Mouse (Mus musculus) liver, embryonic 16.5 days (tissue): Measurements from ENCODE around the gene Syne2. TPM values are rescaled to one million over a fixed set of nuclear protein-coding genes. Genes with fewer than 3 reads are reported as not detected.
"Not testable (repeated sequence)": the region's sequence is repeated elsewhere in the genome, so short reads cannot be mapped to it uniquely, and the experiment has no call there.

Experiments
- ATAC-seq: fragments of 200-750 bp; cut with Nextera tagmentation; 2 replicates; pipeline ENCODE4 v1.8.0; 2017; ENCODE audit warnings: low read depth, mild to moderate bottlenecking, moderate number of reproducible peaks, moderate library complexity
- H3K27ac ChIP-seq: fragments of 300-500 bp; sonication (generic); 2 replicates; pipeline ENCODE4 v1.5.1; 2014; ENCODE audit warnings: mild to moderate bottlenecking, low read length
- H3K27me3 ChIP-seq: fragments of 300-500 bp; sonication (generic); 2 replicates; pipeline ENCODE4 v1.6.1; 2014; ENCODE audit warnings: low read depth, low read length, mixed read lengths; ENCODE audit not compliant: control insufficient read depth, insufficient read depth
- H3K36me3 ChIP-seq: fragments of 300-500 bp; sonication (generic); 2 replicates; pipeline ENCODE4 v1.6.1; 2014; ENCODE audit warnings: mild to moderate bottlenecking; ENCODE audit not compliant: control insufficient read depth, insufficient read depth
- H3K4me1 ChIP-seq: fragments of 300-500 bp; sonication (generic); 2 replicates; pipeline ENCODE4 v1.6.1; 2014; ENCODE audit warnings: low read depth, low read length, mixed read lengths; ENCODE audit not compliant: control insufficient read depth
- H3K4me2 ChIP-seq: fragments of 300-500 bp; sonication (generic); 2 replicates; pipeline ENCODE4 v1.6.1; 2014; ENCODE audit warnings: low read depth, low read length, mixed read lengths
- H3K4me3 ChIP-seq: fragments of 300-500 bp; sonication (generic); 2 replicates; pipeline ENCODE4 v1.5.1; 2014; ENCODE audit warnings: low read depth, mild to moderate bottlenecking, low read length
- H3K9ac ChIP-seq: fragments of 300-500 bp; sonication (generic); 2 replicates; pipeline ENCODE4 v1.6.1; 2014; ENCODE audit warnings: low read depth, low read length
- H3K9me3 ChIP-seq: fragments of 300-500 bp; sonication (generic); replicated peaks from 2 replicates; pipeline ENCODE4 v1.6.1; 2016; ENCODE audit warnings: low read length; ENCODE audit not compliant: control insufficient read depth
- WGBS: fragments of 180-500 bp; shearing (Covaris S2); extraction: QIAGEN DNeasy Blood & Tissue Kit; methylation state at CpG from one replicate; pipeline ENCODE4 v1.1.7; 2014; ENCODE audit not compliant: insufficient replicate concordance; 5-methylcytosine and 5-hydroxymethylcytosine counted together
- polyA plus RNA-seq: library from polyadenylated mRNA; unstranded; fragments of >200 nt; fragmentation: Nextera tagmentation; extraction: Ambion mirVana; gene quantifications from 2 replicates; pipeline ENCODE4 v1.2.1, GENCODE M21; 2015

The Syne2 gene
- 6.1 TPM in 2 replicates for polyA plus RNA-seq

DNA sequence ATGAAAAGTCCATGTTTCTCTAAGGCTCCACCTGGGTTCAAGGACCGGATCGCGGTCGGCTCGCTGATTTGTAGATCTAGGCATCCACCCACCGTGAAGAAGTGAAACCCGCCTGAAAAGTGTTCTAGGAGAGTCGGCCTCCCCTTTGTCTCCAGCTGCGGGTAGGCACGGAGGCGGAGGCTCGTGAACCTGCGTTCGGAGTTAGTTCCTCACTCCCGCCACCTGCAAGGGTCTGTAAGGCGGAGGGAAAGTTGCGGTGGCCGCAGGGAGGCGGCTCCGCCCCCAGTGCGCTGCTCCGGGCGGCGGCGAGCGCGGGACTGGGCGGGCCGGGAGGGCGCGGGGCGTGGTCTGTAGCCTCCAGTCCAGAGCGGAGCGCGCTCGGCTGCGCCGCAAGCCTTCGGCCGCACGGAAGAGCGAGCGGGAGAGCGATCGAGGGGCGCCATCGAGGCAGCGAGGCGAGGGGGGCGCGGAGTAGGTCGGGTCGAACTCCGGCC lies at the start of gene Syne2:
Syne2 (plus strand) TSS at position 176 of the 494 bp plus-strand sequence.
- no peaks in the 10 kb centered on the region for H3K9me3 ChIP-seq
- peak within 1 kb of the TSS; percentile 71 for H3K4me3 ChIP-seq
- H3K9ac ChIP-seq, result peak within 1 kb of the TSS; percentile 68
- WGBS, result under 1% methylated on average over 52 of the region's 54 CpGs
- H3K36me3 ChIP-seq, result no peaks in the 10 kb centered on the region
- peaks cover 53% of the 10 kb centered on the region for H3K27me3 ChIP-seq
- peak within 1 kb of the TSS; percentile 82 for H3K4me2 ChIP-seq
- no peaks in the 10 kb centered on the region; the same call in 1 of the 2 replicates for H3K4me1 ChIP-seq
- peak within 1 kb of the TSS; percentile 50 for H3K27ac ChIP-seq
- ATAC-seq, result peak; percentile 87

DNA sequence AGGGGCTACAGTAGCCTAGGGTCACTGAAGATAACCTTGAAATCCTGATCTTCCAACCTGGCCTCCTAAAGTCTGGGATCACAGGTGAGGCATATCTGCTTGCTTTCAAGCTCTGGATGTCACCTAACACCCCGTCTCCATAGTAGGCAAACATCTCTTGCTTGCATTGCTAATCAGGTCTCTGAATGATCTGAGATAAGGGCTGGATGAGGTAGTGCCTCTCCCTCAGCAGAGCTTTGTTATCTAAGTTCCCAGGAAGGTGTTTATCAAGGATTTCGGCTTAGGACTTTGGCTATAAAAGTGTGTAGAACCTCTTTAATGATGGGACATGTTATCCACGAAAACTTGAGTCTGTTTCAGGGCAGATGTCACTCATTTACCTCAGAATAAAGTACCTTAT lies 46.5 kb upstream of the Syne2 start:
- WGBS, result 17% methylated on average over 3 of the region's 3 CpGs
- no peak overlapping the region for H3K4me3 ChIP-seq
- H3K4me2 ChIP-seq, result no peak overlapping the region
- H3K4me1 ChIP-seq, result peaks cover 2% of the 10 kb centered on the region; the same call in 1 of the 2 replicates
- no peak overlapping the region for H3K9ac ChIP-seq
- H3K27ac ChIP-seq, result no peak overlapping the region
- no peak for ATAC-seq
- H3K9me3 ChIP-seq, result no peaks in the 10 kb centered on the region
- H3K36me3 ChIP-seq, result no peaks in the 10 kb centered on the region
- H3K27me3 ChIP-seq, result no peaks in the 10 kb centered on the region

DNA sequence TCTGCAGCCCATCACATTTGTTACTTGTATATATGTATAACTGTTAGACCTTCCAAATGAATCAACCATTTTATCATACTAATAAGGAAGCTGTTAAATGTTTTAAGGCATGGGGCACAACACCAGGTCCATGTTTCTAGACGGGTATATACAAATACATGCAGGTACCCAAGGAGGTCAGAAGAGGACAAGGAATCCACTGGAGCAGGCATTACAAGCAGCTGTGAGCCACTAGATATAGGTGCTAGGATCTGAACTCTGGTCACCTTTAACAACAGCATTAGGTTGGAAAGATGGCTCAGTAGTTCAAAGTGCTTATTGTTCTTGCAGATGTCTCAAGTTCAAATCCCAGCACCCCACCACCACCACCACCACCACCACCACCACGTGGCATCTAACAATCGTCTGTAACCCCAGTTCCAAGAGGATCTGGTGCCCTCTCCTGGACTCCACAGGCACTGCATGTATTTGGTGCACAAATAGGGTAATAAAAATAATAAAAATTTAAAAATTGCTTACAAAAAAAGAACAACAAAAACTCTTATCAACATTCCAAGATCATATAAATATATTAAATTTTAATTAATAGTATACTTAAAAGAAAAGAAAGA lies 45.4 kb upstream of the Syne2 start:
- H3K36me3 ChIP-seq, result no peaks in the 10 kb centered on the region
- H3K4me2 ChIP-seq, result no peak overlapping the region
- no peaks in the 10 kb centered on the region for H3K27me3 ChIP-seq
- no peak overlapping the region for H3K27ac ChIP-seq
- ATAC-seq, result no peak
- 11% methylated on average over 3 of the region's 3 CpGs for WGBS
- H3K9me3 ChIP-seq, result no peaks in the 10 kb centered on the region
- H3K9ac ChIP-seq, result no peak overlapping the region
- no peak overlapping the region for H3K4me3 ChIP-seq
- H3K4me1 ChIP-seq, result peaks cover 2% of the 10 kb centered on the region; the same call in 1 of the 2 replicates

DNA sequence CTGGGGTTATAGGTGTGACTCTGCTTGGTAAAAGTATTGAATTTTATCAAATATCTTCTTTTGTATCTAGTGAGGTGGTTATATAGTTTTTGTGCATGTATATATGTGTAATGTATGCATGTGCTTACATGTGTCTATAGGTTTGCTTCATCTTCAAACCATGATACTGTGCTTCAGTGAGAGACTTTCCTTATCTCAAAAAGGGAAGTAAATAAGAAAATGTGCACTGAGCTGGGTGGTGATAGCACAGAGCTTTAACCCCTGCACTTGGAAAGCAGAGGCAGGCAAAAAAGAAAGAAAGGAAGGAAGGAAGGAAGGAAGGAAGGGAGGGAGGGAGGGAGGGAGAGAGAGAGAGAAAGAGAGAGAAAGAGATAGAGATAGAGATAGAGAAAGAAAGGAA lies 36.5 kb upstream of the Syne2 start:
- Histone ChIP-seq H3K36me3 (no peaks in the 10 kb centered on the region), H3K27ac (no peak overlapping the region), H3K4me3 (no peak overlapping the region), H3K4me1 (no peaks in the 10 kb centered on the region), H3K9ac (no peak overlapping the region), H3K27me3 (no peaks in the 10 kb centered on the region), H3K4me2 (0 out of 2 replicates have a peak overlapping the region, but pooled peaks have one; percentile 9), H3K9me3 (no peaks in the 10 kb centered on the region)
- ATAC-seq, result no peak

DNA sequence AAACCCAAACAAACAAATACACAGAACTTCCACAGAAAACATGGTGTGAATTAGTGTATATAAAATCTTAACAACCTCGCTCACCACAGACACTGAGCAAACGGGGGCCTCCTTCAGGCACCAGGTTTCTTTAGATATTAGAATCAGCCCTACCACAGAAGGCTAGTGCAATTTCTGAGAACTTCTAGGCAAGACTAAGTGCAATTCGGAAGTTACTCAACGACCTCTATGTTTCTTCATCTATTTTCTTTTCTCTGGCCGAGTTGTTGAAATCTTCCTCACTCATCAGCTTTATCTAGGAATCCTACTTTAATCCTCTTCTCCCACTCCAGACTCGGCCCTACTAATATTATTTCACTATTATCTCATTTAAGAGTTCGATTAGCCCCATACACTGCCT lies 35.9 kb upstream of the Syne2 start:
- Histone ChIP-seq H3K4me1 (no peaks in the 10 kb centered on the region), H3K27me3 (no peaks in the 10 kb centered on the region), H3K9ac (no peak overlapping the region), H3K4me2 (0 out of 2 replicates have a peak overlapping the region, but pooled peaks have one; percentile 9), H3K27ac (no peak overlapping the region), H3K9me3 (no peaks in the 10 kb centered on the region), H3K36me3 (no peaks in the 10 kb centered on the region), H3K4me3 (no peak overlapping the region)
- ATAC-seq, result no peak
- WGBS, result 42% methylated on average over 7 of the region's 7 CpGs

DNA sequence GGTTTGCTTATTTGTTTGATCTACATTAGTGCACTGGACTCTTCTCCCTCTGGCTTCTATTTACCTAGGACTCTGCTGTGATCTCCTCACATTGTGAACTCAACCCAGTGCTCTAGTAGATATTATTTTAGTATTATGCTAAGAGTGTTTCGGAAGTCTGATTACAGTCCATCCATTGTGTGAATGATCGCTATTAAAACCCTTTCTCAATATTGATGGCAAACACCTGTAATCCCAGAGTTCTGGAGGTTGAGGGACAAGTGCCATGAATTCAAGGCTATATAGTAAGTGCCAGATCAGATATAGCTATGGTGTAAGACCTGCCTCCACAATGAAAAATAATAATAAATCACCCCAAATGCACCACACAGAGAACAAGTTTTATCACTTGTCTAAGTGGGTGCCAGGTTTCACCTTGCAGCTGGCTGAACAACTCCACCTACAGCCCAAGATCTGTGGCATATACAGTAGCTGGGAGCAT lies 33.6 kb upstream of the Syne2 start:
- ATAC-seq, result no peak
- Histone ChIP-seq H3K4me1 (no peaks in the 10 kb centered on the region), H3K27ac (no peak overlapping the region), H3K27me3 (no peaks in the 10 kb centered on the region), H3K9ac (no peak overlapping the region), H3K4me3 (no peak overlapping the region), H3K4me2 (no peak overlapping the region), H3K36me3 (no peaks in the 10 kb centered on the region), H3K9me3 (no peaks in the 10 kb centered on the region)
- 77% methylated on average over 2 of the region's 2 CpGs for WGBS

DNA sequence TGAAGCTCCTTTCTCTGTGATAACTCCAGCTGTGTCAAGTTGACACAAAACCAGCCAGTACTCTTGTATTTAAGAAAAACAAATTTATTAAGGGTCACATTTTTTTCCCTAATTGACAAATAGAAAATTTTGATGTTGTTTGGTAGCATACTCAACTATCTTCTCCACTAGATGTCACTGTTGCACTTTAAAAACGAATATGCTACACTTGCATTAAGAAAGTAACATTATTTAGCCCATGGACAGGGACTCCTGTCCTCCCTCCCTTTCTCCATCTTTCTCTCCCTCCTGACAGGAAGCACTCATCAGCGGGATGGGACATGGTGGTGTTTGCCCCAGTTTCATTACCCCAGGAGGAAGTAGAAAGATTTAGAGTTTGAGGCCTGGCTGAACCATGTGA lies 31.3 kb upstream of the Syne2 start:
- H3K27me3 ChIP-seq, H3K4me1 ChIP-seq, H3K9ac ChIP-seq, H3K4me3 ChIP-seq, H3K9me3 ChIP-seq, ATAC-seq, H3K36me3 ChIP-seq, H3K4me2 ChIP-seq, H3K27ac ChIP-seq: not testable (repeated sequence)
- WGBS, result 0% methylated on average over 2 of the region's 2 CpGs

DNA sequence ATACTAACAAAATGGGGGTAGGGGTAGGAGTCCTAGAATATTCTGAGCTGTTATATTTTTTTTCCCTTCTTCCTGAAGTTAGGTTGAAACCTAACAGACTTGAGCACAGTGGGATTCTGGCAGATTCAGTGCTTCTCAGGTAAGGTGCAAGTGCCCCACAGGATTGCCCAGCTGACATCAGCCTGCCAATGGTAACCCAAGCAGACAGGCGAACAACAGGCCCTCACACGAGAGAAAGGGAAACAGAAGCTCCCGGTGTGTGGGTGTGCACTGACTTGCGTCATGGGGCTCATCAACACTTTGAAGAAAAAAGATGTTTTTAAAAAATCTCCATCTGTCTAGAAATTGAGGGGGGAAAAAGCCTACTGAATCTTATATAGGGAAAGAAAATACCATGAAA lies 28.5 kb upstream of the Syne2 start:
- no peak for ATAC-seq
- Histone ChIP-seq H3K9me3 (no peaks in the 10 kb centered on the region), H3K4me3 (no peak overlapping the region), H3K4me2 (no peak overlapping the region), H3K9ac (no peak overlapping the region), H3K27me3 (no peaks in the 10 kb centered on the region), H3K27ac (no peak overlapping the region), H3K36me3 (no peaks in the 10 kb centered on the region), H3K4me1 (no peaks in the 10 kb centered on the region)
- WGBS, result 49% methylated on average over 4 of the region's 4 CpGs

DNA sequence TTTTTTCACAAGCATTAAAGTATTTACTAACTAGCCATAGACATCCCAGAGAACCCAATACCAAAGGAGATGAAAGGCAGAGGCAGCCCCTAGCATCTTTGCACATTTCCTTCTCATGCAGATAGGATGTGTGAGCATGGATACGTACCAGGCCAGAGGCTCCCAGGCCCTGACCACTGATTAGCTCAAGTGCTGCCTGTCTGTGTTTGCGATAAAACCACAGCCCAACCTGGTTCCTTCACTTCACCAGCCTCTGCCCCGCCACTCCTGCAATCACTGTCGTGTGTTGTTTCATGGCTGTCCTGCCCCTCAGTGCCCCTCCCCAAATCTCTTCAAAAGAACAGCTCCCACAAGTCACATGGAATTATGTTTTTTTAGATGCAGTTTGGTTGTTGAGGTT lies 23.4 kb upstream of the Syne2 start:
- Histone ChIP-seq H3K9me3 (no peaks in the 10 kb centered on the region), H3K4me1 (no peaks in the 10 kb centered on the region), H3K9ac (no peak overlapping the region), H3K27me3 (no peaks in the 10 kb centered on the region), H3K36me3 (no peaks in the 10 kb centered on the region), H3K27ac (no peak overlapping the region), H3K4me2 (no peak overlapping the region), H3K4me3 (no peak overlapping the region)
- WGBS, result 27% methylated on average over 4 of the region's 4 CpGs
- ATAC-seq, result no peak
